Mouse (Mus musculus) midbrain, embryonic 15.5 days (tissue): Measurements from ENCODE around the gene Idua. TPM values are rescaled to one million over a fixed set of nuclear protein-coding genes. Genes with fewer than 3 reads are reported as not detected.
A peak's percentile ranks its signal among the peaks of the same experiment; 100 is the strongest.

ENCODE experiments used
- ATAC-seq: fragments of 200-750 bp; cut with Nextera tagmentation; replicated peaks from 2 replicates; pipeline ENCODE4 v1.8.0; 2017; ENCODE audit warnings: moderate TSS enrichment
- H3K27ac ChIP-seq: fragments of 300-500 bp; sonication (generic); 2 replicates; pipeline ENCODE4 v1.5.1; 2015; ENCODE audit warnings: mild to moderate bottlenecking, inconsistent platforms
- H3K27me3 ChIP-seq: fragments of 300-500 bp; sonication (generic); replicated peaks from 2 replicates; pipeline ENCODE4 v1.6.1; 2015; ENCODE audit warnings: inconsistent platforms
- H3K36me3 ChIP-seq: fragments of 300-500 bp; sonication (generic); replicated peaks from 2 replicates; pipeline ENCODE4 v1.6.1; 2015; ENCODE audit warnings: inconsistent platforms
- H3K4me1 ChIP-seq: fragments of 300-500 bp; sonication (generic); 2 replicates; pipeline ENCODE4 v1.6.1; 2015; ENCODE audit warnings: inconsistent platforms
- H3K4me2 ChIP-seq: fragments of 300-500 bp; sonication (generic); 2 replicates; pipeline ENCODE4 v1.6.1; 2015; ENCODE audit warnings: inconsistent platforms, mild to moderate bottlenecking, moderate library complexity
- H3K4me3 ChIP-seq: fragments of 300-500 bp; sonication (generic); 2 replicates; pipeline ENCODE4 v1.5.1; 2015; ENCODE audit warnings: mild to moderate bottlenecking, inconsistent platforms
- H3K9ac ChIP-seq: fragments of 300-500 bp; sonication (generic); 2 replicates; pipeline ENCODE4 v1.6.1; 2015; ENCODE audit warnings: mild to moderate bottlenecking, inconsistent platforms
- H3K9me3 ChIP-seq: fragments of 300-500 bp; sonication (generic); 2 replicates; pipeline ENCODE4 v1.6.1; 2016; ENCODE audit warnings: inconsistent platforms
- WGBS: fragments of 180-500 bp; shearing (Covaris S2); methylation state at CpG from one replicate; pipeline ENCODE4 v1.1.7; 2015; ENCODE audit warnings: mixed read lengths; 5-methylcytosine and 5-hydroxymethylcytosine counted together
- polyA plus RNA-seq: library from polyadenylated mRNA; unstranded; fragments of >200 nt; fragmentation: Nextera tagmentation; extraction: Ambion mirVana; gene quantifications from 2 replicates; pipeline ENCODE4 v1.2.1, GENCODE M21; 2015

Gene Idua
- polyA plus RNA-seq, 1 experiment from 2014 or later: 15.9 TPM

DNA sequence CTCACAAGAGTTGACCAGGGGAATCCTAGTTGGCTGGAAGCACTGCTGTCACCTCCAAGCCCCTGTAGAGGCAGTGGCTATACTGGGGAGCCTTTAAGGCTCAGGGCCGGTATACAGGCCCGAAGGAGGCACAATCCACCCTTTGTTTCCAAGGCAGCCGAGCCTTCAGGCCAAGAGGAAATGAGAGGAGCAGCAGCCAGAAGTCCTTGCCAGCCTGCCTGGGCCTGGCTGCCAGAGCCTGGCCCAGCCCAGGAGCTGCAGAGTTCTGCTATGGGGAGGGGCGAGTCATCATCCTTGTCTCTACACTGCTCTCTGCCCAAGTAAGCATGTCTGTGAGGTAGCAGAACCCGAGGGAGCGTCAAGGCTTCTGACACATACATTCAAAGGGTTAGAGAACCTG lies 54.0 kb downstream of the Idua start:
- no peaks in the 10 kb centered on the region for H3K27me3 ChIP-seq
- WGBS: 70% methylated on average over 6 of the region's 6 CpGs
- H3K4me3 ChIP-seq: no peak overlapping the region
- H3K27ac ChIP-seq: no peak overlapping the region
- ATAC-seq: peak; percentile 58
- H3K36me3 ChIP-seq: no peaks in the 10 kb centered on the region
- H3K9ac ChIP-seq: no peak overlapping the region
- H3K4me1 ChIP-seq: 0 out of 2 replicates have a peak, but pooled peaks cover 4% of the 10 kb centered on the region
- H3K9me3 ChIP-seq: no peaks in the 10 kb centered on the region
- H3K4me2 ChIP-seq: no peak overlapping the region

DNA sequence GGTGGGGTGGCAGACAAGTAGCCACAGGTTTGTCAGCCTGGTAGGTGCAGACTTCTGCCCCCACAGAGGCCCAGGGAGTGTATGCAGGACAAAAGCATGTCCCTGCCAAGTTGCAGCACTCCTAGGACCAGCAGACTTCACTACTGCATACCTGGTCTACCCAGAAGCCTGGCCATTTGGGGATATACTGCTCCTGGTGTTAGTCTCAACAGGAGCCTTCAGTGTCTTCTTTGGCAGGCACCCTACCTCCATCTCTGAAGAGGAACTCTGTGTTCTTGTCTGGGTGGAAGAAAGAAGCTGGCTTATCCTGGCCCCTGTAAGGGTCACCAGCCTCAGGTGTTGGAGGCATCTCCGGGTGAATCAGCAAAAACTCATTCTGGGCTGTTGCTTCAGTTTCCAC lies 55.8 kb downstream of the Idua start:
- Histone ChIP-seq H3K4me3 (no peak overlapping the region), H3K36me3 (no peaks in the 10 kb centered on the region), H3K27ac (no peak overlapping the region), H3K4me2 (no peak overlapping the region), H3K4me1 (0 out of 2 replicates have a peak, but pooled peaks cover 4% of the 10 kb centered on the region), H3K27me3 (no peaks in the 10 kb centered on the region), H3K9ac (no peak overlapping the region), H3K9me3 (no peaks in the 10 kb centered on the region)
- WGBS: 77% methylated on average over 1 of the region's 1 CpGs
- ATAC-seq: no peak

DNA sequence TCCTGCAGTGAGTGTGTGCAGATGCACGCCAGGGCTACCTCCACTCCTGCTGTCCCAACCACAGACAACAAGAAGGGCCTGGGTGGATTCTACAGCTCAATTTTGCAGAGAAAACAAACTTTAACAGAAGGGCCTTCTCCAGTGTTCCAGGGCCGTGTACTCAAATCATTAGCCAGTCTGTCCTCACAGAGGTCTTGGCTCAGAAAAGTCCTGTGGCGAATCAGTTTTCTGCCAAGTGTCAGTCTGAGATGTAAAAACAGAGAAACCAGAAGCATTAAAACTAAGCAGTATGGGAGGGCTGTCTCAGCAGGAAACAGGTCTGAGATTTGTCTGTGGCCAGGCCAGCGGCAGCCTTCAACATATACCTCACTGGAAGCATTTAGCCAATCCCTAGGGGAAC lies 57.9 kb downstream of the Idua start:
- 32% methylated on average over 4 of the region's 4 CpGs for WGBS
- H3K27me3 ChIP-seq: no peaks in the 10 kb centered on the region
- H3K36me3 ChIP-seq: no peaks in the 10 kb centered on the region
- no peaks in the 10 kb centered on the region for H3K9me3 ChIP-seq
- H3K4me1 ChIP-seq: 0 out of 2 replicates have a peak, but pooled peaks cover 4% of the 10 kb centered on the region
- no peak overlapping the region for H3K27ac ChIP-seq
- H3K4me3 ChIP-seq: no peak overlapping the region
- no peak overlapping the region for H3K4me2 ChIP-seq
- ATAC-seq: no peak
- no peak overlapping the region for H3K9ac ChIP-seq

GRCm38 (mm10) chr5:108719761-108720160 lies 59.6 kb downstream of the Idua start:
- no peaks in the 10 kb centered on the region for H3K27me3 ChIP-seq
- no peak overlapping the region for H3K27ac ChIP-seq
- no peaks in the 10 kb centered on the region for H3K9me3 ChIP-seq
- 0 out of 2 replicates have a peak, but pooled peaks cover 4% of the 10 kb centered on the region for H3K4me1 ChIP-seq
- H3K4me3 ChIP-seq: no peak overlapping the region
- H3K4me2 ChIP-seq: no peak overlapping the region
- 62% methylated on average over 7 of the region's 7 CpGs for WGBS
- no peaks in the 10 kb centered on the region for H3K36me3 ChIP-seq
- no peak overlapping the region for H3K9ac ChIP-seq
- ATAC-seq: no peak

GRCm38 (mm10) chr5:108724006-108724405 lies 63.9 kb downstream of the Idua start:
- Histone ChIP-seq H3K9me3 (no peaks in the 10 kb centered on the region), H3K27me3 (no peaks in the 10 kb centered on the region), H3K27ac (no peak overlapping the region), H3K36me3 (no peaks in the 10 kb centered on the region), H3K4me2 (no peak overlapping the region), H3K9ac (no peak overlapping the region), H3K4me3 (no peak overlapping the region), H3K4me1 (no peaks in the 10 kb centered on the region)
- no peak for ATAC-seq
- 82% methylated on average over 2 of the region's 2 CpGs for WGBS

DNA sequence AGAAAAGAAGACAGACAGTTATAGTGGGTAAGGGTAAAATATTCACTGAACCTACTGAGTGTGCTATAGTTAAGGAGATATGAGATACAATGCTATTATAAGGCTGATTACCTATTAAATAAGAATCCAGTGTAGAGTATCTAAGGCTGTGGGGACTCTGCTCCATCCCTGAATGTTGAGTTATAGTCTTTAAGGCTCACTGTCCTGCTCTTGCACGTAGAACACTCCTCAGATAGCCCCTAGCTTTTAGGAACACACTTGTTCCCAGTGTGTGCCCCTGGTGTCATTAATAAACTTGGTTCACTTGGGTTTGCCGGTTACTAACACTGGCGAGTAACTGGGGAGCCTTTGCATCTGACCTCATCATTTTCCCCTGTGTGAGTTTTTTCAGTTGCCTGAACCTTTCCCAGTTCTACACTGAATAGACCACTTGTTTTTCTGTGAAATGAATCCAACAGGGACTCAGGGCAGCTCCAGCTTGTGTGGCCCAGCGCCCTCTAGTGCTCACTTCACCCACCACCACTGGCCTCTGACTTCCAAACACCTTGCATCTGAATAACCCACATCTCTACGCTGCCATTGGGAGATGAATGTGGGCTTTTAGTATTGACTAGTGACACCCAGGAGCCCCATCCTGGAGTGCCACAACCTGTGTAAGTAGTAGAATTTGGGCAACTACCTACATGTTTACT lies 66.6 kb downstream of the Idua start:
- no peak overlapping the region for H3K27ac ChIP-seq
- no peaks in the 10 kb centered on the region for H3K9me3 ChIP-seq
- H3K4me1 ChIP-seq: no peaks in the 10 kb centered on the region
- H3K4me2 ChIP-seq: no peak overlapping the region
- H3K27me3 ChIP-seq: no peaks in the 10 kb centered on the region
- peak; percentile 74 for ATAC-seq
- H3K4me3 ChIP-seq: no peak overlapping the region
- no peaks in the 10 kb centered on the region for H3K36me3 ChIP-seq
- H3K9ac ChIP-seq: no peak overlapping the region
- 26% methylated on average over 5 of the region's 5 CpGs for WGBS

GRCm38 (mm10) chr5:108727425-108727824 lies 67.3 kb downstream of the Idua start:
- ATAC-seq: no peak
- no peak overlapping the region for H3K27ac ChIP-seq
- H3K9ac ChIP-seq: no peak overlapping the region
- H3K4me3 ChIP-seq: no peak overlapping the region
- H3K36me3 ChIP-seq: no peaks in the 10 kb centered on the region
- H3K4me2 ChIP-seq: no peak overlapping the region
- no peaks in the 10 kb centered on the region for H3K27me3 ChIP-seq
- WGBS: 85% methylated on average over 1 of the region's 1 CpGs
- H3K4me1 ChIP-seq: no peaks in the 10 kb centered on the region
- H3K9me3 ChIP-seq: no peaks in the 10 kb centered on the region

Other genes starting within 250 kb of the Idua start
- 358 and 373 TPM in 2 replicates for gene Atp5k, start 225.9 kb upstream of the Idua start, polyA plus RNA-seq
- 0.06 and 0.10 TPM in 2 replicates for gene Mfsd7a, start 211.4 kb upstream of the Idua start, polyA plus RNA-seq
- 24.6 and 32.2 TPM in 2 replicates for gene Pcgf3, start 199.1 kb upstream of the Idua start, polyA plus RNA-seq
- 72.8 and 83.6 TPM in 2 replicates for gene Cplx1, start 110.3 kb upstream of the Idua start, polyA plus RNA-seq
- 54.9 and 56.9 TPM in 2 replicates for gene Gak, start 30.6 kb upstream of the Idua start, polyA plus RNA-seq
- 25.3 and 26.6 TPM in 2 replicates for gene Tmem175, start 30.6 kb upstream of the Idua start, polyA plus RNA-seq
- 33.9 and 36.7 TPM in 2 replicates for gene Dgkq, start 9.3 kb downstream of the Idua start, polyA plus RNA-seq
- 4.0 and 4.1 TPM in 2 replicates for gene Slc26a1, start 15.2 kb downstream of the Idua start, polyA plus RNA-seq
- 5.5 and 6.0 TPM in 2 replicates for gene Fgfrl1, start 32.1 kb downstream of the Idua start, polyA plus RNA-seq
- not detected in 2 replicates for gene Rnf212, start 114.7 kb downstream of the Idua start, polyA plus RNA-seq
- gene Tmed11, start 135.0 kb downstream of the Idua start, polyA plus RNA-seq: not detected in 2 replicates
- gene Vmn2r8, start 148.5 kb downstream of the Idua start, polyA plus RNA-seq: not detected in 2 replicates
- gene Vmn2r9, start 192.3 kb downstream of the Idua start, polyA plus RNA-seq: not detected in 2 replicates